Mouse (Mus musculus): ENCODE measurements around the gene Fibp.

- TF ChIP-seq CTCF (IDR thresholded peaks at IDR 0.05; ENCODE audit: low read depth) (no peak), EP300 (optimal IDR thresholded peaks at IDR 0.05) (no peak)
Observed at GRCm38 (mm10) chr19:5425906-5426565, 34.4 kb upstream of the Fibp start.

All from stomach, postnatal 0 days (tissue).